14 mouse cellular contexts compared by ENCODE assay signal in the genomic region with DNA sequence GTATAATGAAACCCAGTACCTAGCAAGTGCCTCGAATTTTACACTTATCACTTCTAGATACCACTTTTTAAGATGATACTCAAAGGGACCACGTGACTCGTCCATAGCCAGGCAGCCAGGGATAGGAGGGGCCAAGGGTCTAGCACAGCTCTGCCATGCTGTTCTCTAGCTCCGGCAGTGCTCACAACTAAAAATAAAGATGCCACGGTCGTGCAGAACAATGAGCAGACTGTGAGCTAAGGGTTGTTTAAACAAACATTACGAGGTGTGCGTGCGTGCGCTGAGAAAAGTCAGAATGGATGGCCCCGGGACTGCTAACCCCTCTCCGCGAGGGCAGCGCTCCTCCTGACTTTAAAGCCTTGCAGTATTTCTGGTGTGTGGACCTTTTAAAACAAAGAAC. TPM values are rescaled to one million over a fixed set of nuclear protein-coding genes. Genes with fewer than 3 reads are reported as not detected.
A peak's percentile ranks its signal among the peaks of the same experiment; 100 is the strongest.
DNase-seq lines count a peak whose midpoint lies in the region; ATAC-seq and TF ChIP-seq lines count a peak whose summit lies in the region.
"Had no signal": no experiment of that assay in that cellular context is flagged by ENCODE, and none has a peak within 500 bp of the region (broad histone marks: within the 10 kb centered on the region; RNA-seq: fewer than 3 reads in every experiment).

No protein-coding gene starts in this region.

- H3K27ac ChIP-seq in heart, embryonic 12.5 days (ENCODE audit: poor library complexity, severe bottlenecking): no peak overlapping the region
- no peak overlapping the region for H3K27ac ChIP-seq in lung, embryonic 14.5 days (ENCODE audit: low read depth)
- H3K27ac ChIP-seq: kidney, embryonic 15.5 days; limb, embryonic 13.5 days; liver, embryonic 15.5 days had no signal

- peaks cover 13% of the 10 kb centered on the region for H3K4me1 ChIP-seq in heart, embryonic 12.5 days (replicated peaks)
- no peaks in the 10 kb centered on the region for H3K4me1 ChIP-seq in lung, embryonic 14.5 days (ENCODE audit: insufficient read depth)
- H3K4me1 ChIP-seq: liver, embryonic 15.5 days had no signal

- no peak for DNase-seq in heart, postnatal 14 days
- DNase-seq in lung, embryonic 14.5 days: peak; percentile 51
- DNase-seq in lung, adult 18-20 months: no peak
- peak; percentile 18 for DNase-seq in embryo, embryonic 11 days
- peak; percentile 13 for DNase-seq in lung, postnatal 36 days
- no peak for DNase-seq in layer of hippocampus, postnatal 36 days
- DNase-seq: cerebellum, adult 11-12 months; right cerebral cortex, adult 18-20 months; thymus, postnatal 36 days had no signal

- H3K27me3 ChIP-seq in heart, embryonic 12.5 days (replicated peaks): no peaks in the 10 kb centered on the region
- no peaks in the 10 kb centered on the region for H3K27me3 ChIP-seq in lung, embryonic 14.5 days (ENCODE audit: insufficient read depth, low read length)

- ATAC-seq in heart, embryonic 12.5 days (ENCODE audit: insufficient number of reproducible peaks, low FRiP score): no peak
- ATAC-seq in lung, embryonic 14.5 days (ENCODE audit: insufficient read depth): peak; percentile 52; the same call in 1 of the 2 replicates
- ATAC-seq: forebrain, embryonic 14.5 days had no signal

- H3K4me2 ChIP-seq in heart, embryonic 12.5 days: peak overlapping the region; percentile 31
- peak overlapping the region; percentile 37; the same call in 1 of the 2 replicates for H3K4me2 ChIP-seq in lung, embryonic 14.5 days
- H3K4me2 ChIP-seq: kidney, embryonic 15.5 days; limb, embryonic 13.5 days; liver, embryonic 15.5 days had no signal

- WGBS in heart, embryonic 12.5 days: 33% methylated on average over 14 of the region's 14 CpGs
- WGBS in lung, embryonic 14.5 days: 9% methylated on average over 14 of the region's 14 CpGs

- H3K4me3 ChIP-seq in heart, embryonic 12.5 days: no peak overlapping the region
- no peak overlapping the region for H3K4me3 ChIP-seq in lung, embryonic 14.5 days (ENCODE audit: low read depth, low read length)
- H3K4me3 ChIP-seq: kidney, embryonic 15.5 days; limb, embryonic 13.5 days; liver, embryonic 15.5 days had no signal

- no peak for TF ChIP-seq CTCF in lung, embryonic 14.5 days (IDR thresholded peaks at IDR 0.05; ENCODE audit: low read depth)

- H3K9me3 ChIP-seq in heart, embryonic 12.5 days (replicated peaks): no peaks in the 10 kb centered on the region
- H3K9me3 ChIP-seq in lung, embryonic 14.5 days (ENCODE audit: low read depth, low read length): no peaks in the 10 kb centered on the region
- H3K9me3 ChIP-seq: kidney, embryonic 15.5 days; limb, embryonic 13.5 days; liver, embryonic 15.5 days had no signal

- intact Hi-C loops in heart, postnatal 14 days (cut with DNase I): no loop called here

- 0 out of 2 replicates have a peak overlapping the region, but pooled peaks have one; percentile 18 for H3K9ac ChIP-seq in heart, embryonic 12.5 days
- no peak overlapping the region for H3K9ac ChIP-seq in lung, embryonic 14.5 days
- H3K9ac ChIP-seq: kidney, embryonic 15.5 days; limb, embryonic 13.5 days; liver, embryonic 15.5 days had no signal

- H3K36me3 ChIP-seq in heart, embryonic 12.5 days: no peaks in the 10 kb centered on the region
- H3K36me3 ChIP-seq in lung, embryonic 14.5 days (ENCODE audit: insufficient read depth): no peaks in the 10 kb centered on the region
- H3K36me3 ChIP-seq: kidney, embryonic 15.5 days; limb, embryonic 13.5 days; liver, embryonic 15.5 days had no signal

RNA-seq across cellular contexts. Expression of a gene that starts 27.4 kb away (rescaled TPM):
- polyA plus RNA-seq in heart, embryonic 12.5 days (2016; fragmentation: Nextera tagmentation; extraction: Ambion mirVana): 348 and 392 TPM in 2 replicates
- total RNA-seq in heart, postnatal 14 days (2021): 100 to 1,000 TPM; 114 to 129 TPM
- polyA plus RNA-seq in lung, embryonic 14.5 days (2014; fragmentation: Nextera tagmentation; extraction: Ambion mirVana): 506 and 511 TPM in 2 replicates
- 100 to 1,000 TPM; 140 to 156 TPM for total RNA-seq in layer of hippocampus, postnatal 36 days (2021)

Comparison
In these comparisons a context has a peak if more than half of its experiments do, and no peak if none do; other contexts are left out.
1. DNase-seq: peak in lung, embryonic 14.5 days (single experiment), embryo, embryonic 11 days (single experiment) and lung, postnatal 36 days (single experiment); none in heart, postnatal 14 days (0 of 2), lung, adult 18-20 months (0 of 2) and layer of hippocampus, postnatal 36 days (0 of 2).